Mouse (Mus musculus) lung, postnatal 0 days (tissue): Measurements from ENCODE around the gene Prkag1.

Experiments
- CTCF ChIP-seq: IDR thresholded peaks from 2 replicates; pipeline ENCODE4 v1.5.1; 2016; ENCODE audit warnings: antibody characterized with exemption, mild to moderate bottlenecking
- EP300 ChIP-seq: IDR thresholded peaks from 2 replicates; pipeline ENCODE4 v1.6.1; 2016; ENCODE audit warnings: antibody characterized with exemption, mild to moderate bottlenecking, control low read depth

- TF ChIP-seq CTCF (peak; percentile 87), EP300 (no peak)
Measured at GRCm38 (mm10) chr15:98804054-98804453, 27.3 kb downstream of the Prkag1 start.
